Mouse (Mus musculus) brain, embryonic 14.5 days (tissue): ENCODE results near the gene Ovca2.

Experiments used
- CTCF ChIP-seq: fragments of 200-500 bp; IDR thresholded peaks from 2 replicates; pipeline ENCODE4 v1.5.1; 2012; ENCODE audit warnings: inconsistent platforms, mild to moderate bottlenecking, moderate library complexity, borderline replicate concordance; ENCODE audit not compliant: insufficient read depth, insufficient read length; ENCODE audit errors: extremely low read depth
- POLR2A ChIP-seq: fragments of 200-500 bp; IDR thresholded peaks from 2 replicates; pipeline ENCODE4 v1.6.1; 2012; ENCODE audit warnings: mild to moderate bottlenecking, inconsistent platforms, borderline replicate concordance; ENCODE audit not compliant: poor library complexity, insufficient read depth, insufficient read length, severe bottlenecking; ENCODE audit errors: extremely low read depth

DNA sequence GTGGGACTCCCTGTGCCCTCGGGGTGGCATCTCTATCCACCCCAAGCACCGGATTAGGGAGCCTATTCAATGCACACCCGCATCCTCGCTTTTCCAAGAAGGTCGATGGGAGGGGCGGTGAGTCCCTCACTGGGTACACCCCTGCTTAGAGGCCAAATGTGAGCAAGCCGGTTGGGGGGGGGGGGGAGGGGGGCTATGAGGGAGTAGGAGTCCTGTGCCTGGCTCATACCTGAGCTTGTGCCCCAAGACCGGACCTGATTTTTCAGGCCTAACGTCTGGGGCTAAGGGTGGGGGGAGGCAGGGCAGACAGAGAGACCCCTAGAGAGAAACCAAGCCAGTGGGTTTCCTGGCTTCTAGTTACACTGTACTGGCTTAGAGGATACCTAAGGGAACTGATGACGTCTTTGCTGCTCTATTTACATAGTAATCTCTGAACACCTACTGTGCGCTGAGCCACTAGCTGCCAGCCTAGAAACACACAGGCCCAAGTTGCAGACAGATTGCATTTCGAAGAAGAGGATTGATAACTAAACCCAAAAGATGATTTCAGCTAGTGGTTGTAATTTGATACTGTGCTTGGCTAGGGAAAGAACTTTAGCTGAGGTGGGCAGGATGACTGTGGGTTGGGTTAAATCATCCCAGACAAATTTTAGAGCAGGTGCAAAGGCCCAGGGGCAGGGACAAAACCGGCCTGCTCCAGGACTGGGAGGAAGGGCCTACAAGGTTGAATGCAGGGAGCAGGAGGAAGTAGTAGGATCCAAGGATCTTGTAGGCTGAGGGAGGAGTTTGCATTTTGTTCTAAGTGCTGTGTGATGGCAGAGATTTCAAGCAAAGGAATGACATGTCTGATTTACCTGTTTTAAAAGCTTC is 35.7 kb upstream of the Ovca2 start:
- TF ChIP-seq POLR2A (no peak), CTCF (no peak)
